15 mouse cellular contexts compared by ENCODE assay signal in genomic region chr14:31440230-31440629, GRCm38 (mm10). TPM values are rescaled to one million over a fixed set of nuclear protein-coding genes. Genes with fewer than 3 reads are reported as not detected.
DNase-seq lines count a peak whose midpoint lies in the region; ATAC-seq and TF ChIP-seq lines count a peak whose summit lies in the region.
"Had no signal": no experiment of that assay in that cellular context is flagged by ENCODE, and none has a peak within 500 bp of the region (broad histone marks: within the 10 kb centered on the region; RNA-seq: fewer than 3 reads in every experiment).

No protein-coding gene starts in this region.

- TF ChIP-seq EP300 in liver, postnatal 0 days (IDR thresholded peaks at IDR 0.05; ENCODE audit: low read depth), result no peak

- no peak for ATAC-seq in liver, postnatal 0 days
- no peak for ATAC-seq in liver, embryonic 11.5 days (replicated peaks; ENCODE audit: low FRiP score)

- intact Hi-C loops in heart, postnatal 14 days (cut with DNase I), result no loop called here

- no peak overlapping the region for H3K4me3 ChIP-seq in liver, postnatal 0 days (ENCODE audit: low read depth, low read length)
- H3K4me3 ChIP-seq in liver, embryonic 11.5 days (ENCODE audit: low read depth, low read length), result no peak overlapping the region
- H3K4me3 ChIP-seq: heart, embryonic 12.5 days; hindbrain, embryonic 10.5 days; left cerebral cortex, adult 2 months; midbrain, embryonic 12.5 days had no signal

- no peak overlapping the region for H3K9ac ChIP-seq in liver, postnatal 0 days (replicated peaks)
- no peak overlapping the region for H3K9ac ChIP-seq in liver, embryonic 11.5 days (ENCODE audit: low read depth, low read length)
- H3K9ac ChIP-seq: heart, embryonic 12.5 days; midbrain, embryonic 12.5 days had no signal

- H3K27me3 ChIP-seq in liver, postnatal 0 days (ENCODE audit: insufficient read depth, low read length), result 0 out of 2 replicates have a peak, but pooled peaks cover 6% of the 10 kb centered on the region
- peaks cover 5% of the 10 kb centered on the region for H3K27me3 ChIP-seq in liver, embryonic 11.5 days (replicated peaks; ENCODE audit: control insufficient read depth, insufficient read depth, low read length)
- H3K27me3 ChIP-seq: heart, embryonic 12.5 days had no signal

- H3K36me3 ChIP-seq in liver, postnatal 0 days (replicated peaks; ENCODE audit: insufficient read depth, low read length), result no peaks in the 10 kb centered on the region
- H3K36me3 ChIP-seq in liver, embryonic 11.5 days (ENCODE audit: control insufficient read depth, insufficient read depth, low read length), result no peaks in the 10 kb centered on the region
- H3K36me3 ChIP-seq: heart, embryonic 12.5 days; hindbrain, embryonic 10.5 days; midbrain, embryonic 12.5 days had no signal

- no peak overlapping the region for H3K27ac ChIP-seq in liver, postnatal 0 days (ENCODE audit: low read depth)
- H3K27ac ChIP-seq in liver, embryonic 11.5 days (ENCODE audit: low read depth, low read length), result no peak overlapping the region
- H3K27ac ChIP-seq: hindbrain, embryonic 10.5 days; left cerebral cortex, adult 2 months; midbrain, embryonic 12.5 days had no signal

- DNase-seq in heart, postnatal 4 days, result peak; percentile 35
- no peak for DNase-seq in heart, postnatal 14 days
- DNase-seq in liver, postnatal 0 days, result no peak
- DNase-seq in liver, embryonic 11.5 days (ENCODE audit: low spot score), result no peak
- peak; percentile 34 for DNase-seq in ES-CJ7 (ENCODE audit: low read depth, low spot score)
- DNase-seq in brain, embryonic 14.5 days (ENCODE audit: low read depth), result no peak
- no peak for DNase-seq in embryo, embryonic 10 days (ENCODE audit: low spot score)
- DNase-seq: adrenal gland, postnatal 36 days; cerebellum, adult 9-10 months; lung, adult 2 months; right cerebral cortex, postnatal 4 days had no signal

- no peaks in the 10 kb centered on the region for H3K9me3 ChIP-seq in liver, postnatal 0 days (ENCODE audit: low read length)
- no peaks in the 10 kb centered on the region for H3K9me3 ChIP-seq in liver, embryonic 11.5 days (ENCODE audit: control insufficient read depth, low read length)
- H3K9me3 ChIP-seq: heart, embryonic 12.5 days; hindbrain, embryonic 10.5 days; midbrain, embryonic 12.5 days had no signal

- WGBS in liver, postnatal 0 days (ENCODE audit: insufficient replicate concordance), result 40% methylated on average over 3 of the region's 3 CpGs
- WGBS in liver, embryonic 11.5 days, result 39% methylated on average over 3 of the region's 3 CpGs

- no peak for TF ChIP-seq POLR2A in brain, embryonic 14.5 days (IDR thresholded peaks at IDR 0.05; ENCODE audit: borderline replicate concordance, extremely low read depth, insufficient read depth, insufficient read length, poor library complexity, severe bottlenecking)

- H3K4me1 ChIP-seq in liver, postnatal 0 days (ENCODE audit: insufficient read depth), result peaks cover 8% of the 10 kb centered on the region
- peaks cover 5% of the 10 kb centered on the region; the same call in 1 of the 2 replicates for H3K4me1 ChIP-seq in liver, embryonic 11.5 days (replicated peaks; ENCODE audit: control insufficient read depth, insufficient read depth, low read length)

- TF ChIP-seq CTCF in liver, postnatal 0 days (IDR thresholded peaks at IDR 0.05; ENCODE audit: low read depth), result peak; percentile 36
- TF ChIP-seq CTCF in brain, embryonic 14.5 days (IDR thresholded peaks at IDR 0.05; ENCODE audit: borderline replicate concordance, extremely low read depth, insufficient read depth, insufficient read length), result peak; percentile 10; the same call in 1 of the 2 replicates

- H3K4me2 ChIP-seq in liver, postnatal 0 days (ENCODE audit: low read depth, low read length), result no peak overlapping the region
- H3K4me2 ChIP-seq in liver, embryonic 11.5 days, result no peak overlapping the region
- H3K4me2 ChIP-seq: heart, embryonic 12.5 days; midbrain, embryonic 12.5 days had no signal

RNA-seq across cellular contexts. Expression of gene Sh3bp5, which starts 4.4 kb away (rescaled TPM):
- total RNA-seq in heart, postnatal 4 days (2021), result 10 to 100 TPM; 78.7 to 80.1 TPM
- total RNA-seq in heart, postnatal 14 days (2021), result 10 to 100 TPM; 44.4 to 47.3 TPM
- 29.7 and 31.8 TPM in 2 replicates for polyA plus RNA-seq in liver, postnatal 0 days (2015; fragmentation: Nextera tagmentation; extraction: Ambion mirVana)
- polyA plus RNA-seq in liver, embryonic 11.5 days (2014; fragmentation: Nextera tagmentation; extraction: Ambion mirVana), result 15.0 and 17.3 TPM in 2 replicates
- 110 and 167 TPM in 2 replicates for polyA plus RNA-seq in brain, embryonic 14.5 days (2012; rRNA removed)

RNA-seq across cellular contexts. Expression of gene Eaf1, which starts 54.0 kb away (rescaled TPM):
- 10 to 100 TPM; 16.3 to 17.6 TPM for total RNA-seq in heart, postnatal 4 days (2021)
- 10 to 100 TPM; 12.2 to 12.6 TPM for total RNA-seq in heart, postnatal 14 days (2021)
- polyA plus RNA-seq in liver, postnatal 0 days (2015; fragmentation: Nextera tagmentation; extraction: Ambion mirVana), result 9.6 and 11.4 TPM in 2 replicates
- 39.1 and 44.5 TPM in 2 replicates for polyA plus RNA-seq in liver, embryonic 11.5 days (2014; fragmentation: Nextera tagmentation; extraction: Ambion mirVana)
- 19.1 and 19.5 TPM in 2 replicates for polyA plus RNA-seq in brain, embryonic 14.5 days (2012; rRNA removed)

RNA-seq across cellular contexts. Expression of gene Mettl6, which starts 54.6 kb away (rescaled TPM):
- 10 to 100 TPM; 16.5 to 16.9 TPM for total RNA-seq in heart, postnatal 4 days (2021)
- 10 to 100 TPM; 11.6 to 12.3 TPM for total RNA-seq in heart, postnatal 14 days (2021)
- 23.6 and 26.1 TPM in 2 replicates for polyA plus RNA-seq in liver, postnatal 0 days (2015; fragmentation: Nextera tagmentation; extraction: Ambion mirVana)
- 60.9 and 68.9 TPM in 2 replicates for polyA plus RNA-seq in liver, embryonic 11.5 days (2014; fragmentation: Nextera tagmentation; extraction: Ambion mirVana)
- 21.3 and 24.5 TPM in 2 replicates for polyA plus RNA-seq in brain, embryonic 14.5 days (2012; rRNA removed)

Comparison
In these comparisons a context has a peak if more than half of its experiments do, and no peak if none do; other contexts are left out.
1. DNase-seq: peak in heart, postnatal 4 days (single experiment) and ES-CJ7 (single experiment); none in heart, postnatal 14 days (0 of 2), liver, postnatal 0 days (single experiment), liver, embryonic 11.5 days (single experiment), brain, embryonic 14.5 days (single experiment) and embryo, embryonic 10 days (single experiment).